Mouse (Mus musculus): ENCODE results near the gene Dgke. TPM values are rescaled to one million over a fixed set of nuclear protein-coding genes. Genes with fewer than 3 reads are reported as not detected.
A peak's percentile ranks its signal among the peaks of the same experiment; 100 is the strongest.
"Not testable (repeated sequence)": the region's sequence is repeated elsewhere in the genome, so short reads cannot be mapped to it uniquely, and the experiment has no call there.

Gene Dgke
- polyA plus RNA-seq, 1 experiment from 2014 or later, result 3.5 TPM

- Histone ChIP-seq H3K36me3 (ENCODE audit: control insufficient read depth, insufficient read depth, low read length) (no peaks in the 10 kb centered on the region), H3K27me3 (ENCODE audit: control insufficient read depth, insufficient read depth, low read length) (0 out of 2 replicates have a peak, but pooled peaks cover 2% of the 10 kb centered on the region), H3K27ac (replicated peaks; ENCODE audit: low read depth, low read length) (no peak overlapping the region), H3K4me2 (ENCODE audit: low read depth, severe bottlenecking) (no peak overlapping the region), H3K4me1 (ENCODE audit: control insufficient read depth, insufficient read depth, low read length) (no peaks in the 10 kb centered on the region), H3K9ac (ENCODE audit: low read length) (no peak overlapping the region), H3K4me3 (ENCODE audit: low read depth, low read length) (no peak overlapping the region), H3K9me3 (ENCODE audit: control insufficient read depth, low read length) (no peaks in the 10 kb centered on the region; the same call in 1 of the 2 replicates)
- ATAC-seq (ENCODE audit: insufficient number of reproducible peaks, low FRiP score, low TSS enrichment, low read depth) (no peak), DNase-seq (ENCODE audit: low spot score) (no peak)
- 87% methylated on average over 17 of the region's 17 CpGs for WGBS
These were observed 31.6 kb upstream of the Dgke start for GRCm38 (mm10) chr11:89098083-89098835.

GRCm38 (mm10) chr11:89097292-89097691, 30.6 kb upstream of the Dgke start:
- 90% methylated on average over 10 of the region's 10 CpGs for WGBS
- H3K27me3 ChIP-seq (ENCODE audit: control insufficient read depth, insufficient read depth, low read length); H3K27ac ChIP-seq (replicated peaks; ENCODE audit: low read depth, low read length); H3K4me2 ChIP-seq (ENCODE audit: low read depth, severe bottlenecking); ATAC-seq (ENCODE audit: insufficient number of reproducible peaks, low FRiP score, low TSS enrichment, low read depth); H3K4me3 ChIP-seq (ENCODE audit: low read depth, low read length); H3K36me3 ChIP-seq (ENCODE audit: control insufficient read depth, insufficient read depth, low read length); H3K9me3 ChIP-seq (ENCODE audit: control insufficient read depth, low read length); H3K4me1 ChIP-seq (ENCODE audit: control insufficient read depth, insufficient read depth, low read length); H3K9ac ChIP-seq (ENCODE audit: low read length); DNase-seq (ENCODE audit: low spot score): not testable (repeated sequence)

- H3K9me3 ChIP-seq (ENCODE audit: control insufficient read depth, low read length), result no peaks in the 10 kb centered on the region; the same call in 1 of the 2 replicates
- H3K4me3 ChIP-seq (ENCODE audit: low read depth, low read length), result no peak overlapping the region
- no peak for DNase-seq (ENCODE audit: low spot score)
- H3K36me3 ChIP-seq (ENCODE audit: control insufficient read depth, insufficient read depth, low read length), result no peaks in the 10 kb centered on the region
- no peaks in the 10 kb centered on the region for H3K27me3 ChIP-seq (ENCODE audit: control insufficient read depth, insufficient read depth, low read length)
- no peak overlapping the region for H3K9ac ChIP-seq (ENCODE audit: low read length)
- H3K27ac ChIP-seq (replicated peaks; ENCODE audit: low read depth, low read length), result no peak overlapping the region
- H3K4me2 ChIP-seq (ENCODE audit: low read depth, severe bottlenecking), result no peak overlapping the region
- no peak for ATAC-seq (ENCODE audit: insufficient number of reproducible peaks, low FRiP score, low TSS enrichment, low read depth)
- H3K4me1 ChIP-seq (ENCODE audit: control insufficient read depth, insufficient read depth, low read length), result no peaks in the 10 kb centered on the region
- 90% methylated on average over 3 of the region's 3 CpGs for WGBS
These were observed 28.7 kb upstream of the Dgke start for GRCm38 (mm10) chr11:89095306-89095705.

- H3K4me2 ChIP-seq (ENCODE audit: low read depth, severe bottlenecking), result no peak overlapping the region
- H3K4me3 ChIP-seq (ENCODE audit: low read depth, low read length), result no peak overlapping the region
- no peaks in the 10 kb centered on the region for H3K36me3 ChIP-seq (ENCODE audit: control insufficient read depth, insufficient read depth, low read length)
- H3K27me3 ChIP-seq (ENCODE audit: control insufficient read depth, insufficient read depth, low read length), result no peaks in the 10 kb centered on the region
- DNase-seq (ENCODE audit: low spot score) (no peak), ATAC-seq (ENCODE audit: insufficient number of reproducible peaks, low FRiP score, low TSS enrichment, low read depth) (no peak)
- no peak overlapping the region for H3K27ac ChIP-seq (replicated peaks; ENCODE audit: low read depth, low read length)
- H3K9me3 ChIP-seq (ENCODE audit: control insufficient read depth, low read length), result no peaks in the 10 kb centered on the region; the same call in 1 of the 2 replicates
- WGBS, result 85% methylated on average over 9 of the region's 9 CpGs
- no peak overlapping the region for H3K9ac ChIP-seq (ENCODE audit: low read length)
- H3K4me1 ChIP-seq (ENCODE audit: control insufficient read depth, insufficient read depth, low read length), result no peaks in the 10 kb centered on the region
These were observed 26.1 kb upstream of the Dgke start for GRCm38 (mm10) chr11:89092714-89093113.

GRCm38 (mm10) chr11:89090359-89090758, 23.7 kb upstream of the Dgke start:
- ATAC-seq (ENCODE audit: insufficient number of reproducible peaks, low FRiP score, low TSS enrichment, low read depth); DNase-seq (ENCODE audit: low spot score); H3K9me3 ChIP-seq (ENCODE audit: control insufficient read depth, low read length); H3K27ac ChIP-seq (replicated peaks; ENCODE audit: low read depth, low read length); H3K4me3 ChIP-seq (ENCODE audit: low read depth, low read length); H3K4me1 ChIP-seq (ENCODE audit: control insufficient read depth, insufficient read depth, low read length); H3K9ac ChIP-seq (ENCODE audit: low read length); H3K27me3 ChIP-seq (ENCODE audit: control insufficient read depth, insufficient read depth, low read length); H3K4me2 ChIP-seq (ENCODE audit: low read depth, severe bottlenecking); H3K36me3 ChIP-seq (ENCODE audit: control insufficient read depth, insufficient read depth, low read length): not testable (repeated sequence)
- WGBS, result 92% methylated on average over 7 of the region's 7 CpGs

GRCm38 (mm10) chr11:89088754-89089153, 22.1 kb upstream of the Dgke start:
- Histone ChIP-seq H3K27ac (replicated peaks; ENCODE audit: low read depth, low read length) (no peak overlapping the region), H3K4me3 (ENCODE audit: low read depth, low read length) (no peak overlapping the region), H3K9ac (ENCODE audit: low read length) (no peak overlapping the region), H3K4me1 (ENCODE audit: control insufficient read depth, insufficient read depth, low read length) (no peaks in the 10 kb centered on the region), H3K27me3 (ENCODE audit: control insufficient read depth, insufficient read depth, low read length) (no peaks in the 10 kb centered on the region), H3K9me3 (ENCODE audit: control insufficient read depth, low read length) (no peaks in the 10 kb centered on the region), H3K36me3 (ENCODE audit: control insufficient read depth, insufficient read depth, low read length) (no peaks in the 10 kb centered on the region), H3K4me2 (ENCODE audit: low read depth, severe bottlenecking) (no peak overlapping the region)
- 94% methylated on average over 4 of the region's 4 CpGs for WGBS
- DNase-seq (ENCODE audit: low spot score) (no peak), ATAC-seq (ENCODE audit: insufficient number of reproducible peaks, low FRiP score, low TSS enrichment, low read depth) (no peak)

GRCm38 (mm10) chr11:89086208-89086809, 19.7 kb upstream of the Dgke start:
- ATAC-seq (ENCODE audit: insufficient number of reproducible peaks, low FRiP score, low TSS enrichment, low read depth) (no peak), DNase-seq (ENCODE audit: low spot score) (no peak)
- Histone ChIP-seq H3K4me3 (ENCODE audit: low read depth, low read length) (no peak overlapping the region), H3K4me2 (ENCODE audit: low read depth, severe bottlenecking) (no peak overlapping the region), H3K9me3 (ENCODE audit: control insufficient read depth, low read length) (no peaks in the 10 kb centered on the region), H3K36me3 (ENCODE audit: control insufficient read depth, insufficient read depth, low read length) (no peaks in the 10 kb centered on the region), H3K9ac (ENCODE audit: low read length) (no peak overlapping the region), H3K27me3 (ENCODE audit: control insufficient read depth, insufficient read depth, low read length) (no peaks in the 10 kb centered on the region), H3K27ac (replicated peaks; ENCODE audit: low read depth, low read length) (no peak overlapping the region), H3K4me1 (ENCODE audit: control insufficient read depth, insufficient read depth, low read length) (no peaks in the 10 kb centered on the region)
- 85% methylated on average over 10 of the region's 10 CpGs for WGBS

- Histone ChIP-seq H3K9me3 (ENCODE audit: control insufficient read depth, low read length) (no peaks in the 10 kb centered on the region), H3K4me1 (ENCODE audit: control insufficient read depth, insufficient read depth, low read length) (no peaks in the 10 kb centered on the region), H3K36me3 (ENCODE audit: control insufficient read depth, insufficient read depth, low read length) (no peaks in the 10 kb centered on the region), H3K27ac (replicated peaks; ENCODE audit: low read depth, low read length) (no peak overlapping the region), H3K4me2 (ENCODE audit: low read depth, severe bottlenecking) (no peak overlapping the region), H3K9ac (ENCODE audit: low read length) (no peak overlapping the region), H3K4me3 (ENCODE audit: low read depth, low read length) (no peak overlapping the region), H3K27me3 (ENCODE audit: control insufficient read depth, insufficient read depth, low read length) (no peaks in the 10 kb centered on the region)
- DNase-seq (ENCODE audit: low spot score) (peak; percentile 38), ATAC-seq (ENCODE audit: insufficient number of reproducible peaks, low FRiP score, low TSS enrichment, low read depth) (no peak)
- 46% methylated on average over 7 of the region's 7 CpGs for WGBS
These were observed 18.0 kb upstream of the Dgke start for GRCm38 (mm10) chr11:89084601-89085000.
